Mouse (Mus musculus) limb, embryonic 10.5 days (tissue): ENCODE data around the gene Slc22a18. TPM values are rescaled to one million over a fixed set of nuclear protein-coding genes. Genes with fewer than 3 reads are reported as not detected.
"Not testable (repeated sequence)": the region's sequence is repeated elsewhere in the genome, so short reads cannot be mapped to it uniquely, and the experiment has no call there.

Experiments used
- DNase-seq: peaks from one replicate; pipeline ENCODE4 v3.0.0-alpha.2; 2017; ENCODE audit warnings: low spot score
- H3K27ac ChIP-seq: fragments of 300-500 bp; sonication (generic); 2 replicates; pipeline ENCODE4 v1.5.1; 2016; ENCODE audit warnings: mild to moderate bottlenecking
- H3K27me3 ChIP-seq: fragments of 300-500 bp; sonication (generic); 2 replicates; pipeline ENCODE4 v1.6.1; 2016; ENCODE audit warnings: low read depth, mild to moderate bottlenecking; ENCODE audit not compliant: poor library complexity, severe bottlenecking
- H3K36me3 ChIP-seq: fragments of 300-500 bp; sonication (generic); 2 replicates; pipeline ENCODE4 v1.6.1; 2016; ENCODE audit warnings: mild to moderate bottlenecking, moderate library complexity
- H3K4me1 ChIP-seq: fragments of 300-500 bp; sonication (generic); 2 replicates; pipeline ENCODE4 v1.6.1; 2016
- H3K4me3 ChIP-seq: fragments of 300-500 bp; sonication (generic); 2 replicates; pipeline ENCODE4 v1.5.1; 2016; ENCODE audit warnings: mild to moderate bottlenecking, moderate library complexity
- H3K9me3 ChIP-seq: fragments of 300-500 bp; sonication (generic); replicated peaks from 2 replicates; pipeline ENCODE4 v1.6.1; 2016; ENCODE audit warnings: mild to moderate bottlenecking
- WGBS: fragments of 180-500 bp; shearing (Covaris S2); methylation state at CpG from one replicate; pipeline ENCODE4 v1.1.7; 2016; 5-methylcytosine and 5-hydroxymethylcytosine counted together
- polyA plus RNA-seq: library from polyadenylated mRNA; unstranded; fragments of >200 nt; fragmentation: Nextera tagmentation; extraction: Ambion mirVana; gene quantifications from 2 replicates; pipeline ENCODE4 v1.2.1, GENCODE M21; 2016

Gene Slc22a18
- polyA plus RNA-seq, 1 experiment from 2014 or later = 0.53 TPM

- no peak overlapping the region for H3K4me3 ChIP-seq
- 92% methylated on average over 4 of the region's 4 CpGs for WGBS
- no peak overlapping the region for H3K27ac ChIP-seq
- peaks cover 75% of the 10 kb centered on the region for H3K36me3 ChIP-seq
- no peaks in the 10 kb centered on the region for H3K4me1 ChIP-seq
- no peak for DNase-seq
- no peaks in the 10 kb centered on the region for H3K9me3 ChIP-seq
- H3K27me3 ChIP-seq = no peaks in the 10 kb centered on the region
Measured at GRCm38 (mm10) chr7:143514416-143514768, 40.9 kb downstream of the Slc22a18 start.

- Histone ChIP-seq H3K4me1 (no peaks in the 10 kb centered on the region), H3K9me3 (no peaks in the 10 kb centered on the region), H3K27me3 (no peaks in the 10 kb centered on the region), H3K4me3 (no peak overlapping the region), H3K36me3 (peaks cover 100% of the 10 kb centered on the region), H3K27ac (no peak overlapping the region)
- no peak for DNase-seq
- 87% methylated on average over 4 of the region's 4 CpGs for WGBS
Measured at GRCm38 (mm10) chr7:143519333-143519732, 45.8 kb downstream of the Slc22a18 start.

GRCm38 (mm10) chr7:143532410-143532809 is 58.9 kb downstream of the Slc22a18 start:
- Histone ChIP-seq H3K27ac (no peak overlapping the region), H3K4me1 (no peaks in the 10 kb centered on the region), H3K9me3 (no peaks in the 10 kb centered on the region), H3K36me3 (peaks cover 100% of the 10 kb centered on the region), H3K27me3 (no peaks in the 10 kb centered on the region), H3K4me3 (no peak overlapping the region)
- 94% methylated on average over 1 of the region's 1 CpGs for WGBS
- DNase-seq = no peak

GRCm38 (mm10) chr7:143533284-143533683 is 59.7 kb downstream of the Slc22a18 start:
- Histone ChIP-seq H3K27me3 (no peaks in the 10 kb centered on the region), H3K4me3 (no peak overlapping the region), H3K9me3 (no peaks in the 10 kb centered on the region), H3K36me3 (peaks cover 100% of the 10 kb centered on the region), H3K4me1 (no peaks in the 10 kb centered on the region), H3K27ac (no peak overlapping the region)
- no peak for DNase-seq
- 90% methylated on average over 2 of the region's 2 CpGs for WGBS

DNA sequence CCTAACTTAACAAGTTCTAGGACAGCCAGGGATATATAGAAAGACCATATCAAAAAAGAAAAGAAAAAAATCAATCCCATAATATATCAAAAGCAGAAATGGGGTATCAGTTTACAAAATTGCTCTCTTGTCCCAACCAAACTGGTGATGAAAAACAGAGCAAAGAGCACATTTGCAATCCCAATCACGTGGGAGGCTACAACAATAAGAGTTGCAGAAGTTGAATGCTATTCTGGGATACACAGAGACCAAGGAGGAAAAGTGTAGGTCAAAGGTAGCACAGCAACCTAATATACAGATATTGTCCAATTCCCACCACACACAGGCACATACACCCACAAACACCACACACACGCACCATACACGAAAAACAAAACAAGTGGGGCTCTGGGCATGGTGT is 62.7 kb downstream of the Slc22a18 start:
- DNase-seq = no peak
- peaks cover 98% of the 10 kb centered on the region for H3K36me3 ChIP-seq
- 91% methylated on average over 3 of the region's 3 CpGs for WGBS
- H3K9me3 ChIP-seq = no peaks in the 10 kb centered on the region
- H3K4me3 ChIP-seq = no peak overlapping the region
- no peaks in the 10 kb centered on the region for H3K27me3 ChIP-seq
- H3K4me1 ChIP-seq = no peaks in the 10 kb centered on the region
- no peak overlapping the region for H3K27ac ChIP-seq

DNA sequence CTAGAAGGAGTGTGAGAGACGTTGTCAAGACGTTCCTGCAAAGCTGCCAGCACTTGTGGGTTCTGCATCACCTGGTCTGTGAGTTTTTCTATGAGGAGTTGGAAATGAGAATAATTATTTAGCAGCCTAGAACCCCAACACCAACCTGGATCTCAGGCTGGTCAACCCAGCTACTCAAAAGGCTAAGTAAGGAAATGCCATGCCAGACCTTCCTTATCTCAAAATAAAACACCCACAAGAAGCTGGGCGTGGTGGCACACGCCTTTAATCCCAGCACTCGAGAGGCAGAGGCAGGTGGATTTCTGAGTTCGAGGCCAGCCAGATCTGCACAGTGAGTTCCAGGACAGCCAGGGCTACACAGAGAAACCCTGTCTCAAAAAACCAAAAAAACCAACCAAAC is 64.7 kb downstream of the Slc22a18 start:
- H3K9me3 ChIP-seq, H3K27ac ChIP-seq, H3K4me1 ChIP-seq, H3K4me3 ChIP-seq, DNase-seq, H3K27me3 ChIP-seq: not testable (repeated sequence)
- 91% methylated on average over 6 of the region's 6 CpGs for WGBS
- H3K36me3 ChIP-seq = peaks cover 89% of the 10 kb centered on the region

- Histone ChIP-seq H3K4me1 (peaks cover 9% of the 10 kb centered on the region), H3K27me3 (no peaks in the 10 kb centered on the region), H3K36me3 (peaks cover 85% of the 10 kb centered on the region), H3K9me3 (no peaks in the 10 kb centered on the region), H3K27ac (no peak overlapping the region), H3K4me3 (no peak overlapping the region)
- 83% methylated on average over 1 of the region's 1 CpGs for WGBS
- DNase-seq = no peak
Measured at GRCm38 (mm10) chr7:143538671-143539070, 65.1 kb downstream of the Slc22a18 start.

GRCm38 (mm10) chr7:143544368-143544767 is 70.8 kb downstream of the Slc22a18 start:
- H3K27me3 ChIP-seq = no peaks in the 10 kb centered on the region
- peaks cover 51% of the 10 kb centered on the region for H3K36me3 ChIP-seq
- DNase-seq = peak; percentile 53
- no peak overlapping the region for H3K4me3 ChIP-seq
- WGBS = 93% methylated on average over 2 of the region's 2 CpGs
- no peaks in the 10 kb centered on the region for H3K9me3 ChIP-seq
- peaks cover 30% of the 10 kb centered on the region for H3K4me1 ChIP-seq
- no peak overlapping the region for H3K27ac ChIP-seq

DNA sequence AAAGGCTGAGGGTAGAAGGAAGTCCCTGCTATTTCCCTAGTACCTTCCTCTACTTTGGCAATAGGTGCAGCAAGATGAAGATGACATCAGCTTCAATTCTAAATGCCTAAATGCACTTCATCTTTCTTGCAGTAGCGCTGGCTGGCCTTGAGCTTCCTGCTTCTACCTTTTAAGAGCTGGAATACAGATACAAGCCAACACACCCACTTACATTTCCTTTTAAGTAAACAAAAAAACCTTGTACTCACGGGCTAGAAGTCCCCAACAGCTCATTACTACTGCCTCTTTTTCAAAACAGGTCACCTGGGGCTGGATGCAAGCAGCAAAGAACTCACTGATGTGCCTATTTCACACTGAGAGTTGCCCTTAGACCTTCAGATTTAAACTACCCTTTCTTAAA is 73.0 kb downstream of the Slc22a18 start:
- Histone ChIP-seq H3K9me3 (no peaks in the 10 kb centered on the region), H3K4me3 (0 out of 2 replicates have a peak overlapping the region, but pooled peaks have one; percentile 8), H3K36me3 (peaks cover 31% of the 10 kb centered on the region), H3K27ac (no peak overlapping the region), H3K27me3 (no peaks in the 10 kb centered on the region), H3K4me1 (peaks cover 39% of the 10 kb centered on the region)
- 81% methylated on average over 2 of the region's 2 CpGs for WGBS
- no peak for DNase-seq

GRCm38 (mm10) chr7:143548231-143548961 is 74.9 kb downstream of the Slc22a18 start:
- WGBS = under 1% methylated on average over 56 of the region's 63 CpGs
- Histone ChIP-seq H3K27me3 (no peaks in the 10 kb centered on the region), H3K4me3 (peak overlapping the region; percentile 96), H3K9me3 (no peaks in the 10 kb centered on the region), H3K4me1 (peaks cover 33% of the 10 kb centered on the region), H3K27ac (peak overlapping the region; percentile 98), H3K36me3 (peaks cover 30% of the 10 kb centered on the region)
- DNase-seq = no peak

Other genes starting within 250 kb of the Slc22a18 start
- gene Cdkn1c, start 12.7 kb upstream of the Slc22a18 start, polyA plus RNA-seq = 317 and 593 TPM in 2 replicates
- 2.6 and 3.1 TPM in 2 replicates for gene Phlda2, start 29.4 kb downstream of the Slc22a18 start, polyA plus RNA-seq
- gene Nap1l4, start 75.4 kb downstream of the Slc22a18 start, polyA plus RNA-seq = 385 and 410 TPM in 2 replicates
- 79.2 and 88.3 TPM in 2 replicates for gene Cars, start 126.4 kb downstream of the Slc22a18 start, polyA plus RNA-seq
- gene Tnfrsf26, start 155.0 kb downstream of the Slc22a18 start, polyA plus RNA-seq = 0.09 and 0.20 TPM in 2 replicates
- gene Tnfrsf22, start 175.9 kb downstream of the Slc22a18 start, polyA plus RNA-seq = 9.3 and 9.8 TPM in 2 replicates
- gene Tnfrsf23, start 212.1 kb downstream of the Slc22a18 start, polyA plus RNA-seq = 0.25 TPM in 1 of 2 replicates, not detected in the other